Mouse (Mus musculus) G1E (cell line): ENCODE measurements around the gene H2-M10.1. TPM values are rescaled to one million over a fixed set of nuclear protein-coding genes. Genes with fewer than 3 reads are reported as not detected.
"Not testable (repeated sequence)": the region's sequence is repeated elsewhere in the genome, so short reads cannot be mapped to it uniquely, and the experiment has no call there.

Experiments used
- ATAC-seq: 2 replicates; pipeline ENCODE4 v1.8.0; 2016; ENCODE audit warnings: mild to moderate bottlenecking; ENCODE audit not compliant: insufficient number of reproducible peaks, poor library complexity, low FRiP score, severe bottlenecking; ENCODE audit errors: extremely low read depth
- DNase-seq: peaks from one replicate; pipeline ENCODE4 v3.0.0; 2012; ENCODE audit warnings: low spot score
- H3K27me3 ChIP-seq: 2 replicates; pipeline ENCODE4 v1.6.1; 2012; ENCODE audit warnings: mild to moderate bottlenecking, low read length, inconsistent platforms; ENCODE audit not compliant: insufficient read depth
- H3K36me3 ChIP-seq: replicated peaks from 2 replicates; pipeline ENCODE3; 2012; ENCODE audit warnings: mild to moderate bottlenecking, inconsistent platforms
- H3K4me1 ChIP-seq: 2 replicates; pipeline ENCODE4 v1.6.1; 2012; ENCODE audit warnings: low read depth, low read length, inconsistent platforms, mixed read lengths; ENCODE audit not compliant: insufficient read depth
- H3K4me3 ChIP-seq: 2 replicates; pipeline ENCODE4 v1.5.1; 2012; ENCODE audit warnings: low read depth, mild to moderate bottlenecking, inconsistent platforms, low read length, moderate library complexity, mixed read lengths
- H3K9me3 ChIP-seq: replicated peaks from 2 replicates; pipeline ENCODE4 v1.6.1; 2012; ENCODE audit warnings: inconsistent platforms
- CTCF ChIP-seq: IDR thresholded peaks from 2 replicates; pipeline ENCODE4 v1.5.1; 2012; ENCODE audit warnings: low read depth, low read length, inconsistent platforms, mixed read lengths
- GATA1 ChIP-seq: IDR thresholded peaks from 2 replicates; pipeline ENCODE4 v1.6.1; 2012; ENCODE audit warnings: borderline replicate concordance, low read length, inconsistent platforms, mixed read lengths
- GATA2 ChIP-seq: IDR thresholded peaks from 2 replicates; pipeline ENCODE4 v1.6.1; 2012; ENCODE audit warnings: low read depth, low read length, inconsistent platforms, borderline replicate concordance
- POLR2AphosphoS5 ChIP-seq: IDR thresholded peaks from 2 replicates; pipeline ENCODE4 v1.6.1; 2012; ENCODE audit warnings: low read depth, low read length, inconsistent platforms; ENCODE audit not compliant: insufficient replicate concordance
- TAL1 ChIP-seq: conservative IDR thresholded peaks from 2 replicates; pipeline ENCODE4 v1.6.1; 2012; ENCODE audit warnings: low read depth, low read length, inconsistent platforms, mixed read lengths
- polyA plus RNA-seq: library from polyadenylated mRNA; stranded (reverse); fragments of >175 nt; gene quantifications from 2 replicates; pipeline ENCODE4 v1.2.3, GENCODE M21; 2012
- total RNA-seq, 2 experiments: library from RNA; stranded (forward) in 1 of 2; stranded (reverse) in 1 of 2; fragments of 200-1000 nt in 1 of 2; fragments of >200 nt in 1 of 2; fragmentation: Nextera tagmentation in 1 of 2; gene quantifications; 2 replicates each; pipeline ENCODE4 v1.2.3; 2014 to 2017

The H2-M10.1 gene
- total and polyA plus RNA-seq, 3 experiments = not detected

- TF ChIP-seq POLR2AphosphoS5 (no peak), GATA1 (no peak), TAL1 (no peak), CTCF (no peak), GATA2 (no peak)
- DNase-seq (no peak), ATAC-seq (no peak)
- Histone ChIP-seq H3K36me3 (no peaks in the 10 kb centered on the region), H3K4me3 (no peak overlapping the region), H3K4me1 (no peaks in the 10 kb centered on the region), H3K27me3 (peaks cover 7% of the 10 kb centered on the region), H3K9me3 (no peaks in the 10 kb centered on the region)
Observed at GRCm38 (mm10) chr17:36315041-36315688, 10.8 kb downstream of the H2-M10.1 start.

DNA sequence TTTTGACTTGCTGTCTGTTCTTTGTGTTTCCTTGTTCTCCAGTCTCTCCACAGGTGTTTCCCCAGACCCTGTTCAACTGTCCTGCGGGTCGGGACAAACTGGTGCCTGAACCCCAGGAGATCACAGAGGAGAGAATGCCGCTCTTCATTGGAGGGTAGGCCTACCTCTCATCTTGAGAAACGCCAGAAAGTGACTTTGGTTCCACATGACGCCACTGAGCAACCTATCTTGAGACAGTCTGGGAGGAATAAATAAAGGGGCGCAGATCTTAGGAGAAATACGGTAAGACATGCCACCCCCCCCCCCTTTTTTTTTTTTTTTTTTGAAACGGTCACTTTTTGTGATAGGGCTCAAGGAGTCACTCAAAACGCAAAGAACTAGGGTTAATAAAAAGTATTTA is 11.4 kb downstream of the H2-M10.1 start:
- no peak for ATAC-seq

GRCm38 (mm10) chr17:36309293-36309692 is 16.7 kb downstream of the H2-M10.1 start:
- Histone ChIP-seq H3K9me3 (no peaks in the 10 kb centered on the region), H3K27me3 (no peaks in the 10 kb centered on the region), H3K36me3 (no peaks in the 10 kb centered on the region), H3K4me1 (no peaks in the 10 kb centered on the region), H3K4me3 (no peak overlapping the region)
- no peak for ATAC-seq
- no peak for TF ChIP-seq GATA1
- no peak for TF ChIP-seq CTCF
- no peak for TF ChIP-seq POLR2AphosphoS5
- no peak for TF ChIP-seq GATA2
- no peak for DNase-seq

More for the DNA sequence above, 11.4 kb downstream of the H2-M10.1 start:
- H3K4me3 ChIP-seq = no peak overlapping the region
- no peak for DNase-seq
- no peaks in the 10 kb centered on the region for H3K4me1 ChIP-seq
- no peak for TF ChIP-seq GATA2
- no peak for TF ChIP-seq CTCF
- no peak for TF ChIP-seq TAL1
- TF ChIP-seq POLR2AphosphoS5 = no peak
- no peaks in the 10 kb centered on the region for H3K36me3 ChIP-seq
- no peaks in the 10 kb centered on the region for H3K9me3 ChIP-seq
- peaks cover 7% of the 10 kb centered on the region for H3K27me3 ChIP-seq

- H3K4me1 ChIP-seq, H3K36me3 ChIP-seq, H3K27me3 ChIP-seq, DNase-seq, ATAC-seq, H3K4me3 ChIP-seq, H3K9me3 ChIP-seq: not testable (repeated sequence)
Observed at GRCm38 (mm10) chr17:36308855-36309254, 17.1 kb downstream of the H2-M10.1 start.

- peaks cover 9% of the 10 kb centered on the region for H3K36me3 ChIP-seq
- no peak within 1 kb of the TSS for H3K4me3 ChIP-seq
- no peaks in the 10 kb centered on the region for H3K9me3 ChIP-seq
- TF ChIP-seq GATA2 (no peak), CTCF (no peak), GATA1 (no peak), POLR2AphosphoS5 (no peak), TAL1 (no peak)
- no peaks in the 10 kb centered on the region for H3K4me1 ChIP-seq
- H3K27me3 ChIP-seq = peaks cover 7% of the 10 kb centered on the region; the same call in 1 of the 2 replicates
- ATAC-seq (no peak), DNase-seq (no peak)
Observed at GRCm38 (mm10) chr17:36286390-36286789, 39.6 kb downstream of the H2-M10.1 start, which contains the start of gene H2-M10.2. H2-M10.2 (minus strand) TSS chr17:36286490.

DNA sequence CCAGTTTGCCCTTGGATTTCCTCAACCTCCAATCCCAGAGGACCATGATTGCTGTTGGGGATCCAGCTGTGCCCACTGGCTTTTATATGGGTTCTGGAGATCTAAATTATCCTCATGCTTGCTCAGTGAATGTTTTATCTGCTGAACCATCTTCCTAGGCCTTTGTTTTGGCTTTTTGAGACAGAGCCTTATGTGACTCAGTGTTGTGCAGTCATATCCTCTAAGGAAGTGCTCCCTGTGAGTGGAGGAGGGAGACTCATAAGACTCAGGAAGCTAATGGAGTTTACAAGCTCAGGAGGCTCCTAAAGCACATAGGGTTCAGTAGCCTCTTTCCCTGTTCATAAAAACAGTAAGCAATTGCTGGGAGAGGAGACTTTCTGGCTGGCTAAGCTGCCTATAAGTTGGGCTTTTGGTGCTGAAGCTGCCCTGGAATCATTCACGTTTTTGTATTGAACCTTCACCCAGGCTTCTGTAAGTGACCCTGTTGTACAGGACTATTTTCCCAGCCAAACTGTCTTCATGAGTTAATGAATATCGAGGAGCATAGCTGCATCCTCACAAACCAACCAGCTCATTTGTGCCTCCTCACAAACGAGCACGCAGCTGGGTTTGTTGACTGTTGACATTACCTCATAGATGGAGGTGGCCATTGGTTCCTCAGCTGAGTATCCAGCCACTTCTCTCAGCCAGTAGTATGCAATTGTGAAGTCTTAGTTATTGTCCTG is 44.3 kb downstream of the H2-M10.1 start:
- H3K9me3 ChIP-seq = no peaks in the 10 kb centered on the region
- H3K36me3 ChIP-seq = peaks cover 46% of the 10 kb centered on the region
- TF ChIP-seq CTCF (no peak), TAL1 (no peak), GATA1 (no peak), GATA2 (no peak), POLR2AphosphoS5 (no peak)
- no peaks in the 10 kb centered on the region for H3K4me1 ChIP-seq
- no peak overlapping the region for H3K4me3 ChIP-seq
- no peak for ATAC-seq
- peaks cover 7% of the 10 kb centered on the region; the same call in 1 of the 2 replicates for H3K27me3 ChIP-seq
- DNase-seq = no peak
